Mouse (Mus musculus) heart, embryonic 16.5 days (tissue): ENCODE data around the gene Padi2. TPM values are rescaled to one million over a fixed set of nuclear protein-coding genes. Genes with fewer than 3 reads are reported as not detected.
A peak's percentile ranks its signal among the peaks of the same experiment; 100 is the strongest.

Source experiments
- ATAC-seq: fragments of 200-750 bp; cut with Nextera tagmentation; replicated peaks from 2 replicates; pipeline ENCODE4 v1.8.0; 2017; ENCODE audit warnings: moderate number of reproducible peaks; ENCODE audit not compliant: insufficient read depth, low FRiP score; ENCODE audit errors: extremely low read depth
- H3K27ac ChIP-seq: fragments of 300-500 bp; sonication (generic); 2 replicates; pipeline ENCODE4 v1.5.1; 2014; ENCODE audit warnings: mild to moderate bottlenecking, low read length, control low read depth, moderate library complexity
- H3K27me3 ChIP-seq: fragments of 300-500 bp; sonication (generic); 2 replicates; pipeline ENCODE4 v1.6.1; 2014; ENCODE audit warnings: low read length, mixed read lengths; ENCODE audit not compliant: control insufficient read depth, insufficient read depth
- H3K36me3 ChIP-seq: fragments of 300-500 bp; sonication (generic); 2 replicates; pipeline ENCODE4 v1.6.1; 2014; ENCODE audit not compliant: control insufficient read depth, insufficient read depth
- H3K4me1 ChIP-seq: fragments of 300-500 bp; sonication (generic); 2 replicates; pipeline ENCODE4 v1.6.1; 2014; ENCODE audit warnings: low read length, mixed read lengths; ENCODE audit not compliant: control insufficient read depth, insufficient read depth
- H3K4me2 ChIP-seq: fragments of 300-500 bp; sonication (generic); 2 replicates; pipeline ENCODE4 v1.6.1; 2014; ENCODE audit warnings: low read depth, mild to moderate bottlenecking, control low read depth, low read length
- H3K4me3 ChIP-seq: fragments of 300-500 bp; sonication (generic); 2 replicates; pipeline ENCODE4 v1.5.1; 2014; ENCODE audit warnings: mild to moderate bottlenecking, control low read depth, low read length
- H3K9ac ChIP-seq: fragments of 300-500 bp; sonication (generic); 2 replicates; pipeline ENCODE4 v1.6.1; 2014; ENCODE audit warnings: low read length, control low read depth
- H3K9me3 ChIP-seq: fragments of 300-500 bp; sonication (generic); replicated peaks from 2 replicates; pipeline ENCODE4 v1.6.1; 2016; ENCODE audit warnings: low read length; ENCODE audit not compliant: control insufficient read depth
- WGBS: fragments of 180-500 bp; shearing (Covaris S2); extraction: QIAGEN DNeasy Blood & Tissue Kit; methylation state at CpG from one replicate; pipeline ENCODE4 v1.1.7; 2014; 5-methylcytosine and 5-hydroxymethylcytosine counted together
- polyA plus RNA-seq: library from polyadenylated mRNA; unstranded; fragments of >200 nt; fragmentation: Nextera tagmentation; extraction: Ambion mirVana; gene quantifications from 2 replicates; pipeline ENCODE4 v1.2.1, GENCODE M21; 2015

Gene Padi2
- polyA plus RNA-seq, 1 experiment from 2014 or later, result 2.1 TPM

- no peak overlapping the region for H3K27ac ChIP-seq
- H3K9ac ChIP-seq, result no peak overlapping the region
- H3K4me3 ChIP-seq, result no peak overlapping the region
- H3K4me1 ChIP-seq, result no peaks in the 10 kb centered on the region
- whole genome bisulfite sequencing, result 87% methylated on average over 14 of the region's 14 CpGs
- peaks cover 5% of the 10 kb centered on the region; the same call in 1 of the 2 replicates for H3K9me3 ChIP-seq
- no peak overlapping the region for H3K4me2 ChIP-seq
- no peaks in the 10 kb centered on the region for H3K27me3 ChIP-seq
- ATAC-seq, result no peak
- no peaks in the 10 kb centered on the region for H3K36me3 ChIP-seq
Observed at GRCm38 (mm10) chr4:140891525-140892162, 14.5 kb upstream of the Padi2 start.

GRCm38 (mm10) chr4:140892163-140892530, 14.0 kb upstream of the Padi2 start:
- WGBS, result 63% methylated on average over 1 of the region's 1 CpGs
- no peak overlapping the region for H3K4me2 ChIP-seq
- H3K36me3 ChIP-seq, result no peaks in the 10 kb centered on the region

GRCm38 (mm10) chr4:140904776-140905425, 1.2 kb upstream of the Padi2 start:
- Histone ChIP-seq H3K36me3 (no peaks in the 10 kb centered on the region), H3K9ac (no peak overlapping the region), H3K9me3 (no peaks in the 10 kb centered on the region), H3K27me3 (peaks cover 18% of the 10 kb centered on the region; the same call in 1 of the 2 replicates), H3K27ac (no peak overlapping the region), H3K4me2 (no peak overlapping the region), H3K4me3 (no peak overlapping the region), H3K4me1 (peaks cover 6% of the 10 kb centered on the region)
- no peak for ATAC-seq
- 55% methylated on average over 14 of the region's 14 CpGs for WGBS

More at GRCm38 (mm10) chr4:140892163-140892530, 14.0 kb upstream of the Padi2 start:
- no peak overlapping the region for H3K27ac ChIP-seq
- H3K9ac ChIP-seq, result no peak overlapping the region
- H3K27me3 ChIP-seq, result no peaks in the 10 kb centered on the region
- H3K4me1 ChIP-seq, result no peaks in the 10 kb centered on the region
- H3K9me3 ChIP-seq, result peaks cover 5% of the 10 kb centered on the region; the same call in 1 of the 2 replicates
- no peak overlapping the region for H3K4me3 ChIP-seq
- ATAC-seq, result no peak

GRCm38 (mm10) chr4:140905426-140905871, 695 bp upstream of the Padi2 start:
- no peak overlapping the region for H3K27ac ChIP-seq
- no peak overlapping the region for H3K9ac ChIP-seq
- WGBS, result 20% methylated on average over 11 of the region's 11 CpGs
- H3K9me3 ChIP-seq, result no peaks in the 10 kb centered on the region
- peaks cover 18% of the 10 kb centered on the region; the same call in 1 of the 2 replicates for H3K27me3 ChIP-seq
- H3K4me1 ChIP-seq, result peaks cover 6% of the 10 kb centered on the region
- ATAC-seq, result no peak
- H3K36me3 ChIP-seq, result no peaks in the 10 kb centered on the region
- peak overlapping the region; percentile 71 for H3K4me2 ChIP-seq
- no peak overlapping the region for H3K4me3 ChIP-seq

GRCm38 (mm10) chr4:140906827-140907280, 710 bp downstream of the Padi2 start:
- Histone ChIP-seq H3K9ac (no peak overlapping the region), H3K27ac (no peak overlapping the region), H3K4me2 (peak overlapping the region; percentile 71; the same call in 1 of the 2 replicates), H3K4me1 (peaks cover 6% of the 10 kb centered on the region), H3K36me3 (no peaks in the 10 kb centered on the region), H3K9me3 (no peaks in the 10 kb centered on the region), H3K27me3 (peaks cover 18% of the 10 kb centered on the region; the same call in 1 of the 2 replicates), H3K4me3 (no peak overlapping the region)
- no peak for ATAC-seq
- 66% methylated on average over 11 of the region's 11 CpGs for WGBS

- H3K4me1 ChIP-seq, result peaks cover 6% of the 10 kb centered on the region
- H3K9ac ChIP-seq, result no peak overlapping the region
- no peaks in the 10 kb centered on the region for H3K9me3 ChIP-seq
- H3K27ac ChIP-seq, result no peak overlapping the region
- WGBS, result 71% methylated on average over 12 of the region's 12 CpGs
- no peaks in the 10 kb centered on the region for H3K36me3 ChIP-seq
- H3K4me2 ChIP-seq, result no peak overlapping the region
- no peak for ATAC-seq
- H3K27me3 ChIP-seq, result peaks cover 18% of the 10 kb centered on the region; the same call in 1 of the 2 replicates
- no peak overlapping the region for H3K4me3 ChIP-seq
Observed at GRCm38 (mm10) chr4:140907306-140908024, 1.3 kb downstream of the Padi2 start.

- H3K4me1 ChIP-seq, result peaks cover 6% of the 10 kb centered on the region
- ATAC-seq, result no peak
- no peak overlapping the region for H3K27ac ChIP-seq
- WGBS, result 58% methylated on average over 5 of the region's 5 CpGs
- peaks cover 18% of the 10 kb centered on the region; the same call in 1 of the 2 replicates for H3K27me3 ChIP-seq
- no peaks in the 10 kb centered on the region for H3K9me3 ChIP-seq
- H3K36me3 ChIP-seq, result no peaks in the 10 kb centered on the region
- no peak overlapping the region for H3K4me3 ChIP-seq
- H3K4me2 ChIP-seq, result no peak overlapping the region
- no peak overlapping the region for H3K9ac ChIP-seq
Observed at GRCm38 (mm10) chr4:140908627-140909026, 2.5 kb downstream of the Padi2 start.

- H3K4me3 ChIP-seq, result no peak overlapping the region
- no peak overlapping the region for H3K4me2 ChIP-seq
- H3K36me3 ChIP-seq, result no peaks in the 10 kb centered on the region
- H3K27me3 ChIP-seq, result peaks cover 16% of the 10 kb centered on the region; the same call in 1 of the 2 replicates
- no peak overlapping the region for H3K9ac ChIP-seq
- H3K27ac ChIP-seq, result no peak overlapping the region
- H3K9me3 ChIP-seq, result no peaks in the 10 kb centered on the region
- ATAC-seq, result no peak
- peaks cover 6% of the 10 kb centered on the region for H3K4me1 ChIP-seq
- WGBS, result 74% methylated on average over 4 of the region's 4 CpGs
Observed at GRCm38 (mm10) chr4:140909536-140909935, 3.4 kb downstream of the Padi2 start.
